Mouse (Mus musculus): ENCODE measurements around the gene Csf3.

DNA sequence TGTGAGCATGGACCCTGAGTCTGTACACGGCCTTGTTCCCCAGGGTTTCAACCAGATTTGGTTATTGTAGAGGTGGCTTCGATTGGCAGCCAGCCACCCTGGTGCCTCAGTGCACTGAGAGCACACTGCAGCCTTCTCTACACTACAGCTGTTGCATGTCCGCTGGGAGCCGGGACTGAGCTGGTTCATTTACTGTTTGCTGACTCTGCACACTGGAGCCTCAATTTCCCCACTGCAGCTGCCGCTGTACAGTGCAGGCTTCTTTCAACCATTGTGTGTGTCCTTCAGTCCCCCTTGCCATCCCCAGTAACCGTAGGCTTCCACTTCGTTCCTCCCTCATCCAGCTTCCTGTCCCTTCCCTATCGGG is 38.9 kb downstream of the Csf3 start:
- TF ChIP-seq POLR2A (IDR thresholded peaks at IDR 0.05; ENCODE audit: low read depth, low read length) (no peak), CTCF (IDR thresholded peaks at IDR 0.05; ENCODE audit: borderline replicate concordance, insufficient read depth, low read length) (no peak)

Measured in embryonic fibroblast, embryonic 13.5 days (primary cell).